In genomic region chr6:92013035-92013434, GRCm38 (mm10) we compare ENCODE assay signal across 22 mouse cellular contexts. TPM values are rescaled to one million over a fixed set of nuclear protein-coding genes. Genes with fewer than 3 reads are reported as not detected.
DNase-seq lines count a peak whose midpoint lies in the region; ATAC-seq and TF ChIP-seq lines count a peak whose summit lies in the region.
"Had no signal": no experiment of that assay in that cellular context is flagged by ENCODE, and none has a peak within 500 bp of the region (broad histone marks: within the 10 kb centered on the region; RNA-seq: fewer than 3 reads in every experiment).

No protein-coding gene starts in this region.

- intact Hi-C loops in gastrocnemius, adult 2 months (cut with DNase I) = no loop called here

- no peaks in the 10 kb centered on the region for H3K9me3 ChIP-seq in midbrain, embryonic 16.5 days (replicated peaks; ENCODE audit: control insufficient read depth, low read length, poor library complexity, severe bottlenecking)
- H3K9me3 ChIP-seq: forebrain, embryonic 10.5 days; heart, embryonic 10.5 days; hindbrain, embryonic 13.5 days had no signal

- H3K9ac ChIP-seq in midbrain, embryonic 16.5 days (ENCODE audit: low read depth, low read length) = no peak overlapping the region
- H3K9ac ChIP-seq: hindbrain, embryonic 13.5 days had no signal

- H3K27me3 ChIP-seq in midbrain, embryonic 16.5 days (ENCODE audit: control insufficient read depth, insufficient read depth, low read depth, low read length) = no peaks in the 10 kb centered on the region
- H3K27me3 ChIP-seq: hindbrain, embryonic 13.5 days had no signal

- peaks cover 4% of the 10 kb centered on the region; the same call in 1 of the 2 replicates for H3K4me1 ChIP-seq in midbrain, embryonic 16.5 days (ENCODE audit: control insufficient read depth, insufficient read depth, low read length)

- H3K4me3 ChIP-seq in gastrocnemius, adult 2 months = no peak overlapping the region
- no peak overlapping the region for H3K4me3 ChIP-seq in midbrain, embryonic 16.5 days (ENCODE audit: low read depth, low read length)
- H3K4me3 ChIP-seq: erythroblast, embryonic 14.5 days; forebrain, embryonic 10.5 days; heart, embryonic 10.5 days; hindbrain, embryonic 13.5 days had no signal

- peak; percentile 86 for ATAC-seq in common myeloid progenitor, adult 5-6 weeks (replicated peaks; ENCODE audit: low read depth, poor library complexity, severe bottlenecking)
- peak; percentile 92 for ATAC-seq in megakaryocyte progenitor cell, adult 5-6 weeks (replicated peaks; ENCODE audit: poor library complexity)
- ATAC-seq in midbrain, embryonic 16.5 days = no peak
- ATAC-seq: forebrain, embryonic 14.5 days; hindbrain, postnatal 0 days had no signal

- no peaks in the 10 kb centered on the region for H3K36me3 ChIP-seq in midbrain, embryonic 16.5 days (ENCODE audit: control insufficient read depth, insufficient read depth, low read length)
- H3K36me3 ChIP-seq: forebrain, embryonic 10.5 days; heart, embryonic 10.5 days; hindbrain, embryonic 13.5 days had no signal

- no peak for TF ChIP-seq CTCF in gastrocnemius, adult 2 months (IDR thresholded peaks at IDR 0.05)

- H3K27ac ChIP-seq in gastrocnemius, adult 2 months = peak overlapping the region; percentile 80
- no peak overlapping the region for H3K27ac ChIP-seq in midbrain, embryonic 16.5 days (ENCODE audit: low read length)
- H3K27ac ChIP-seq: forebrain, embryonic 10.5 days; heart, embryonic 10.5 days; hindbrain, embryonic 13.5 days; hindbrain, postnatal 0 days had no signal

- 96% methylated on average over 6 of the region's 6 CpGs for WGBS in midbrain, embryonic 16.5 days

- no peak for DNase-seq in gastrocnemius, adult 2 months
- DNase-seq in gastrocnemius, adult 8-10 months (ENCODE audit: low spot score in 2 of 2) = no peak
- peak; percentile 39 for DNase-seq in 416B (ENCODE audit: low read depth)
- DNase-seq in frontal cortex, postnatal 10 days (ENCODE audit: low spot score in 2 of 2) = no peak
- DNase-seq: adrenal gland, adult 8-10 months; adrenal gland, postnatal 36 days; cerebellum, adult 11-12 months; cerebellum, adult 9-10 months; cerebellum, postnatal 25 days; gastrocnemius, postnatal 14 days; heart, postnatal 10 days; heart, postnatal 4 days had no signal

- H3K4me2 ChIP-seq in midbrain, embryonic 16.5 days (ENCODE audit: low read length) = no peak overlapping the region
- H3K4me2 ChIP-seq: hindbrain, embryonic 13.5 days had no signal

RNA-seq across cellular contexts. Expression of gene Fgd5, which starts 34.4 kb away (rescaled TPM):
- total RNA-seq in gastrocnemius, adult 2 months (2021) = 10 to 100 TPM in 1 of 2 experiments, 1 to 10 TPM in 1; 9.0 to 11.3 TPM
- total RNA-seq in gastrocnemius, adult 8-10 months (2022) = 1 to 10 TPM; 6.4 to 8.4 (median 7.4) TPM
- total RNA-seq in common myeloid progenitor, adult 5-6 weeks (2017) = 0.55 and 2.6 TPM in 2 replicates
- total RNA-seq in megakaryocyte progenitor cell, adult 5-6 weeks (2015) = 0.24 and 0.32 TPM in 2 replicates
- total RNA-seq in megakaryocyte progenitor cell, adult 5-6 weeks (2017) = 0.41 TPM in 1 of 2 replicates, not detected in the other
- polyA plus RNA-seq in midbrain, embryonic 16.5 days (2015; fragmentation: Nextera tagmentation; extraction: Ambion mirVana) = 10.0 and 11.2 TPM in 2 replicates
- total RNA-seq: CH12.LX had no signal
